Mouse (Mus musculus) intestine, embryonic 15.5 days (tissue): ENCODE data around the gene Guca2b. TPM values are rescaled to one million over a fixed set of nuclear protein-coding genes. Genes with fewer than 3 reads are reported as not detected.

ENCODE experiments used
- ATAC-seq: fragments of 200-750 bp; cut with Nextera tagmentation; 2 replicates; pipeline ENCODE4 v1.8.0; 2017; ENCODE audit warnings: moderate TSS enrichment, moderate library complexity
- H3K27ac ChIP-seq: fragments of 300-500 bp; sonication (generic); 2 replicates; pipeline ENCODE4 v1.5.1; 2015; ENCODE audit warnings: mild to moderate bottlenecking, inconsistent platforms
- H3K27me3 ChIP-seq: fragments of 300-500 bp; sonication (generic); replicated peaks from 2 replicates; pipeline ENCODE4 v1.6.1; 2015; ENCODE audit warnings: inconsistent platforms
- H3K36me3 ChIP-seq: fragments of 300-500 bp; sonication (generic); 2 replicates; pipeline ENCODE4 v1.6.1; 2015; ENCODE audit warnings: inconsistent platforms
- H3K4me1 ChIP-seq: fragments of 300-500 bp; sonication (generic); replicated peaks from 2 replicates; pipeline ENCODE4 v1.6.1; 2015; ENCODE audit warnings: inconsistent platforms
- H3K4me2 ChIP-seq: fragments of 300-500 bp; sonication (generic); replicated peaks from 2 replicates; pipeline ENCODE4 v1.6.1; 2015; ENCODE audit warnings: mild to moderate bottlenecking, inconsistent platforms
- H3K4me3 ChIP-seq: fragments of 300-500 bp; sonication (generic); replicated peaks from 2 replicates; pipeline ENCODE4 v1.5.1; 2015; ENCODE audit warnings: inconsistent platforms
- H3K9ac ChIP-seq: fragments of 300-500 bp; sonication (generic); 2 replicates; pipeline ENCODE4 v1.6.1; 2015; ENCODE audit warnings: inconsistent platforms
- H3K9me3 ChIP-seq: fragments of 300-500 bp; sonication (generic); 2 replicates; pipeline ENCODE4 v1.6.1; 2016; ENCODE audit warnings: inconsistent platforms
- WGBS: fragments of 180-500 bp; shearing (Covaris S2); methylation state at CpG from one replicate; pipeline ENCODE4 v1.1.7; 2015; 5-methylcytosine and 5-hydroxymethylcytosine counted together
- polyA plus RNA-seq: library from polyadenylated mRNA; unstranded; fragments of >200 nt; fragmentation: Nextera tagmentation; extraction: Ambion mirVana; gene quantifications from 2 replicates; pipeline ENCODE4 v1.2.1, GENCODE M21; 2015

Guca2b gene
- polyA plus RNA-seq, 1 experiment from 2014 or later, result 37.5 TPM

DNA sequence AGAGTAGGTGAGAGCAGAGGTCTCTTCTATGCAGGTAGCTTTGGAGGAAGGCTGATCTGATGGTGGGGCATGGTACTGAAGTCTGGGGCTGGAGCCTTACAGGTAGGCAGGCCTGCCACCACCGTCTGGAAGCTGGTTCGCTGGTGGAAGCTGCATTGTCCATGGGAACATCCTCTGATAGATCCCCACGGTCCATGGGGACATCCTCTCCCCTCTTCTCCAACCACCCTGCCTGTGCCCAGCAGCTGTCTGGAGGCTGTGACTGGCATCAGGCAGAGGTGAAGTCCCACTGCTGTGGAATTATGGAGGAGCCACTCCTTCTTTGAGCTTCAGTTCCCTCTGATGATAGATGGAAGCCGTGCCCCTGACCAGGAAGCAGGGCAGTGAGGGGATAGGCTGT lies 9.8 kb upstream of the Guca2b start:
- Histone ChIP-seq H3K4me1 (no peaks in the 10 kb centered on the region), H3K4me3 (no peak overlapping the region), H3K36me3 (no peaks in the 10 kb centered on the region), H3K27ac (no peak overlapping the region), H3K4me2 (no peak overlapping the region), H3K9me3 (no peaks in the 10 kb centered on the region), H3K9ac (no peak overlapping the region), H3K27me3 (0 out of 2 replicates have a peak, but pooled peaks cover 3% of the 10 kb centered on the region)
- no peak for ATAC-seq
- 68% methylated on average over 4 of the region's 4 CpGs for WGBS

DNA sequence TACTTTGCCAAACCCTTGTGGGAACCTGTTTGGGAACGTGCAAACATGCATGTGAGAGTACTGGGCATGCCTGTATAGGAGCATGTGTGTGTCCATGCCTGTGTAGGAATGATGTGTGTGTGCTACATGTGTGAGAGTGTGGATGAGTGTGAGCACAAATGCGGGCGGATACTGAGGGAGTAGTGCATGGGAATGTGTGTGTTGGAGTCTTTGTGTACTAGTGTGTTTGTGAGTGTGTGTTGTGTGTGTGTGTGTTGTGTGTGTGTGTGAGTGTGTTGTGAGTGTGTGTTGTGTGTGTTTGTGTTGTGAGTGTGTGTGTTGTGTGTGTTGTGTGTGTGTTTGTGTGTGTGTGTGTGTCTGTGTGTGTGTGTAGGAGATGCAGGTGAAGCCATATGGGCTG lies 9.4 kb upstream of the Guca2b start:
- no peak for ATAC-seq
- WGBS, result 88% methylated on average over 3 of the region's 3 CpGs
- H3K9ac ChIP-seq, result no peak overlapping the region
- no peaks in the 10 kb centered on the region for H3K36me3 ChIP-seq
- no peak overlapping the region for H3K4me2 ChIP-seq
- 0 out of 2 replicates have a peak, but pooled peaks cover 3% of the 10 kb centered on the region for H3K27me3 ChIP-seq
- no peak overlapping the region for H3K27ac ChIP-seq
- no peaks in the 10 kb centered on the region for H3K9me3 ChIP-seq
- no peak overlapping the region for H3K4me3 ChIP-seq
- H3K4me1 ChIP-seq, result no peaks in the 10 kb centered on the region

DNA sequence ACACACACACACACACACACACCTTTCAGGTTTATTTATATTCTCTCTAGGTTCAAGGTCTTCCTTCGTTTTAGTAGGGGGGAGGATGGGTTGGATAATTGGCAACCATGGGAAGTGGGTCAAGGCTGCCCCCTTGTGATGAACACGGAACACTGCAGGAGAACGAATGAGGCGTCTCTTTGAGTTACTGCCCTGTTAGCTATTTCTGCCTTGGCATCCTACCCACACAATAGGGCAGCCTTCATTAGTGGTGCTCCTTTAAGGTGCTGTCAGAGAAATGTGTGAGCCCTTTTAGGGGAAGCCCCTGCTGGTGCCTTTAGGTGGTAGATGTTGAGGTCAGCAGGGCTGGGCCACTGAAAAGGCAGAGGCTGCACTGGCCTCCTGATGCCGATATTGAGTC lies 8.7 kb upstream of the Guca2b start:
- no peak overlapping the region for H3K4me2 ChIP-seq
- no peaks in the 10 kb centered on the region for H3K36me3 ChIP-seq
- no peak overlapping the region for H3K27ac ChIP-seq
- H3K4me3 ChIP-seq, result no peak overlapping the region
- H3K9ac ChIP-seq, result no peak overlapping the region
- no peaks in the 10 kb centered on the region for H3K4me1 ChIP-seq
- H3K9me3 ChIP-seq, result no peaks in the 10 kb centered on the region
- H3K27me3 ChIP-seq, result 0 out of 2 replicates have a peak, but pooled peaks cover 3% of the 10 kb centered on the region
- WGBS, result 24% methylated on average over 5 of the region's 5 CpGs
- ATAC-seq, result peak; percentile 39

DNA sequence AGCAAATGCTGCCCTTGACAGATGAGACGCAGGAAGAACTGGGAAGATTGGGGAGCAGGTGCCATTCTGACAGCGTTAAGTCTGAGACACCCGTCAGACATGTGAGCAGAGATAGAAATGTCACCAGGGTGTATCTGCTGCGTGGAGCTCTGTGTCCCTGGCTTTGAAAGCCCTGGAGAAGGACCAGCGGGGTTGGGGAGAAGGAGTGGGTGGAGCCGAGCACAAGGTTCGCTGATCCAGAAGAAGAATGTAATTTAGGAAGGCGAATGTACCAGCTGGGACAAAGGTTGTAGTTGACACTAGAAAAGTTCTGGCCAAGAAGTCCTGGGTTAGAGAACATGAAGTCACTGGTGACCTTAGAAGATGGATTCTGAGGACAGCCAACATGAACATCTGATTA lies 7.4 kb upstream of the Guca2b start:
- H3K4me3 ChIP-seq, result no peak overlapping the region
- H3K27ac ChIP-seq, result no peak overlapping the region
- ATAC-seq, result no peak
- H3K4me2 ChIP-seq, result no peak overlapping the region
- H3K4me1 ChIP-seq, result no peaks in the 10 kb centered on the region
- no peak overlapping the region for H3K9ac ChIP-seq
- 0 out of 2 replicates have a peak, but pooled peaks cover 3% of the 10 kb centered on the region for H3K27me3 ChIP-seq
- no peaks in the 10 kb centered on the region for H3K9me3 ChIP-seq
- 55% methylated on average over 8 of the region's 8 CpGs for WGBS
- H3K36me3 ChIP-seq, result no peaks in the 10 kb centered on the region

DNA sequence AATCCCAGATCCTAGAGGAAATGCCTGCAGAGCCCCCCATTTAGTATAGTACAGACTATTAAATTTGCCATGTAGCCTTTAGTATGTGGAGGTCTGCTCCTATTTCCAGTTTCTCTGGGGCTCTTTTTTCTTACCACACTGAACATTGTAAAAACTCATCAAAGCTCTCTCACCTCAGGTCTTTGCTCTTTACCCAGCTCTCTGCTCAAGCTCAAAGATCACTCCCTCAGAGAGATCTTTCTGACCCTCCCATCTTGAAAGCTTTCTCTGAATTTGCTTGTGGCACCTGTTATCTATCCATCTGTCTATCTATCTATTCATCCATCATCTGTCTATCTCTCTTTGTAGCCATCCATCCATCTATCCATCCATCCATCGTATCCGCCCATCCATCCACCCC lies 6.4 kb upstream of the Guca2b start:
- Histone ChIP-seq H3K9ac (no peak overlapping the region), H3K9me3 (no peaks in the 10 kb centered on the region), H3K4me2 (no peak overlapping the region), H3K27me3 (0 out of 2 replicates have a peak, but pooled peaks cover 3% of the 10 kb centered on the region), H3K27ac (no peak overlapping the region), H3K4me1 (no peaks in the 10 kb centered on the region), H3K4me3 (no peak overlapping the region), H3K36me3 (no peaks in the 10 kb centered on the region)
- ATAC-seq, result no peak
- WGBS, result 93% methylated on average over 2 of the region's 2 CpGs

DNA sequence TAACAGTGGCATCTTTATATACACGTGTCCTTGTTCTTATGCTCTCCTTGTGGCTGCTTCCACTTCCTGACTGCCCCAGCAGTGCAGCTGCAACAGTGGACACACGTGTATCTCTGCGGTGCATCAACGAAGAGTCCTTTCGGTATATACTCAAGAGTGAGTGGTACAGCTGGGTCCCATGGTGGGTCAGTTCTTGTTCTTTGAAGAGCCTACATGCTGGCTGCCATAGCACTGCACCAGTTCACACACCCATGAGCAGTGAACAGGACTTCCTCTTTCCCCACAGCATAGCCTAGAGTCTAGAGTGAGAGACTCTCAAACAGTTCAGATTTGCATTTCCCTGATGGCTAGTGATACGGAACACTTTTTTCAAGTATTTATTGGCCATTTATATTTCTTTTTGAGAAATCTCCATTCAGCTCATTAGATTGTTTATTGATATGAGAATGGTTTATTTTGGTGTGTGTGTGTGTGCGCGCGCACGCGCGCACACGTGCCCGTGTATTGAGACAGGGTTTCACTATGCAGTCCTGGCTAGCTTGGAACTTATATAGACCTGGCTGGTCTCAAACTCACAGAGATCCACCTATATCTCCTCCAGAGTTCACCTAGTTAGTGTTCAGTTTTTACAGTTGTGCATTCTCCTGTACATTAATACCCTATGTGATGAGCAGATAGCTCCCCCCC lies 4.8 kb upstream of the Guca2b start:
- H3K9ac ChIP-seq, result no peak overlapping the region
- WGBS, result 92% methylated on average over 14 of the region's 14 CpGs
- no peaks in the 10 kb centered on the region for H3K36me3 ChIP-seq
- no peak overlapping the region for H3K27ac ChIP-seq
- H3K4me2 ChIP-seq, result no peak overlapping the region
- no peaks in the 10 kb centered on the region for H3K9me3 ChIP-seq
- H3K4me3 ChIP-seq, result no peak overlapping the region
- H3K27me3 ChIP-seq, result 0 out of 2 replicates have a peak, but pooled peaks cover 3% of the 10 kb centered on the region
- ATAC-seq, result no peak
- H3K4me1 ChIP-seq, result no peaks in the 10 kb centered on the region

DNA sequence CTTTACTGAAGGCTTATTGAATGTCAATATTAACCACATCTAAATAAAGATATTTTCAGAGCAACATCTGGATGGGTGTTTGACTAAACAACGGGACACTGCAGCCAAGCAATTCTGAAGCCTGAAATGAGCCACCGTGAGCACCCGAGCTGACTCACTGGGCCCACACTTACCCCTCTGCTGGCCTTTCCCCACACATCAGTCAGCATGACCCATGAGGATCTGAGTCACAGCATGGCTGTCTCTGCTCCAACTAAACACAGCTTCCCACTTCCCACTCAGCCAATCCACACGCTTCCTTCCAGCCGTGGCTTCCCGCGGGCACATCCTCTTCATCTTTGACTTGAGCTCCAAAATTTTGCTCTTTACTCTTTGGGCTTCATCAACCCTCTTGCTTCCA lies 4.2 kb upstream of the Guca2b start:
- no peak overlapping the region for H3K9ac ChIP-seq
- H3K4me1 ChIP-seq, result no peaks in the 10 kb centered on the region
- no peak overlapping the region for H3K4me2 ChIP-seq
- 79% methylated on average over 7 of the region's 7 CpGs for WGBS
- H3K9me3 ChIP-seq, result no peaks in the 10 kb centered on the region
- H3K36me3 ChIP-seq, result no peaks in the 10 kb centered on the region
- ATAC-seq, result no peak
- H3K27ac ChIP-seq, result no peak overlapping the region
- 0 out of 2 replicates have a peak, but pooled peaks cover 3% of the 10 kb centered on the region for H3K27me3 ChIP-seq
- no peak overlapping the region for H3K4me3 ChIP-seq

DNA sequence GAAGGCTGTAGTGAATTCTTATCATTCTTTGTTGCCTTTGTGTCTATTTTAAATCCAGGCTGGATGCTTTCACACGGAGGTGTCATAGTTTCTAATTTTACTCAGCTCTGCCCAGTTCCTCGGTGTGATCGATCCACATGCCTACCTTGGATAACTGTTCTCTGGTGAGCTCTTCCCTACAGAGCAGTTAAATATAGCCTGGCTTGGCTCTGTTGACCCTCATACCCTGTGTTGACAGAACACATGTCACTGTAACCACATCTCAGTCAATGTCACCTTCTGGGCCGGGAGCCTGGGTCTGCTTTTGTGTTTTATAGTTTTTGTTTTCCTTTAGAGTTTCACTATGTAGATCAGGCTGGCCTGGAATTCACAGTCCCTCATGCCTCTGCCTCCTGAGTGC lies 3.4 kb upstream of the Guca2b start:
- Histone ChIP-seq H3K27ac (no peak overlapping the region), H3K4me2 (no peak overlapping the region), H3K9me3 (no peaks in the 10 kb centered on the region), H3K27me3 (0 out of 2 replicates have a peak, but pooled peaks cover 3% of the 10 kb centered on the region), H3K4me1 (no peaks in the 10 kb centered on the region), H3K4me3 (no peak overlapping the region), H3K9ac (no peak overlapping the region), H3K36me3 (no peaks in the 10 kb centered on the region)
- ATAC-seq, result no peak
- WGBS, result 72% methylated on average over 4 of the region's 4 CpGs

DNA sequence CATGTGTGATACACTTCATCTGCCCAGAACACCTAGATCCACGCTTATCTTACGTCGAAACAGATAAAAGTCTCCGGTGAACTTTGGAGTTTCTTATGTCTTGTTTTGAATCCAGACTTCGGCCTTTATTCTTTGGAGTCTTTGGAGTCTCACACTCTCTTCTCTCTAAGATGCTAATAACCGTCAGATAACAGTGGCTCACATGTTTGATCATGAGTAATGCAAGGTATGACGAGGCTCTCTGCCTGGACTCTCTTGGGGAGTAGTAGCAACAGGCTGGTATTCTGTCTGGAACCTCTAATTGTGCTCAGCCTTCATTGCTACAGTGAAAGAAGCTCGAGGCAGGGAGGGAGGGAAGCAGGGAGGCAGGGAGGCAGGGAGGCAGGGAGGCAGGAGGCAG lies 1.3 kb upstream of the Guca2b start:
- no peak overlapping the region for H3K4me3 ChIP-seq
- H3K27ac ChIP-seq, result no peak overlapping the region
- no peaks in the 10 kb centered on the region for H3K4me1 ChIP-seq
- H3K9me3 ChIP-seq, result no peaks in the 10 kb centered on the region
- 0 out of 2 replicates have a peak, but pooled peaks have one; percentile 46 for ATAC-seq
- no peaks in the 10 kb centered on the region for H3K36me3 ChIP-seq
- no peak overlapping the region for H3K4me2 ChIP-seq
- no peak overlapping the region for H3K9ac ChIP-seq
- H3K27me3 ChIP-seq, result no peaks in the 10 kb centered on the region
- WGBS, result 77% methylated on average over 8 of the region's 8 CpGs

DNA sequence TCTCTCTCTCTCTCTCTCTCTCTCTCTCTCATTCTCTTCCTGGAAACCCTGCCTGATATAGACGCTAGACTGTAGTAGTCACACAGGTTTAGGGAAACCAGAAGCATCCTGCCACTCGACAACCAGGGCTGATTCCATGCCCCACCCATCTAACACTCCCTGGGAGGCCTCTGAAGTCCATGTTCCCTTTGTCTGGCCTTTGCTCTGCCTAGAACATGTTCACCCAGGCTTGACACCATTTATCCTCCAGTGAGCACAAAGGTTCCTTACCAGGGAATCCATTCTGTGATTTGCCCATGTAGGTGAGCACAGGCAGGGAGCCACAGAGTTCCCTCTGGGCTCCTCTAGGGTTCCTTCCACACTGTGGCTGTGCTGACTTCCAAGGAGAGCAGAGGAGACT lies 508 bp downstream of the Guca2b start:
- Histone ChIP-seq H3K4me2 (no peak overlapping the region), H3K27ac (no peak overlapping the region), H3K4me3 (no peak overlapping the region), H3K36me3 (no peaks in the 10 kb centered on the region), H3K9me3 (no peaks in the 10 kb centered on the region), H3K9ac (no peak overlapping the region), H3K4me1 (no peaks in the 10 kb centered on the region), H3K27me3 (no peaks in the 10 kb centered on the region)
- 51% methylated on average over 2 of the region's 2 CpGs for WGBS
- peak; percentile 74 for ATAC-seq

DNA sequence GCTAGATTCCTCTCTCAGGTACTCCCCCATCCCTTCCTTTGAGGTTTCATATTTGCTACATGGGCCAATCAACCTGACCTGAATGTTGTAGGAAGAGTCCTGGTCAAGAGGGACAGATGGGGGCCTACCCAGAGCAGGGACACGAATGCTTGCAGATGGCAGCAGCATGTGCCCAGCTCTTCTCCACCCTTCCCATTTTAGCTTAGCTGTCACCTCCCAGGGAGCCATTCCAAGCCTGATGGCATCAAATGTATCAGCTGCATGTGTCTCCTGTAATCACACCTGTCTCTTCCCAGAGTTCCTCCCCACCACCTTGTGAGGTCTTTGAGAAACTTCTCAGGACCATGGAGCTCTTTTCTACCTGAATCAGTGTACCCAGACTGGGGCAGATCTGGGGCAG lies 1.7 kb downstream of the Guca2b start:
- Histone ChIP-seq H3K27ac (no peak overlapping the region), H3K9ac (no peak overlapping the region), H3K36me3 (no peaks in the 10 kb centered on the region), H3K4me1 (no peaks in the 10 kb centered on the region), H3K9me3 (no peaks in the 10 kb centered on the region), H3K27me3 (no peaks in the 10 kb centered on the region), H3K4me2 (no peak overlapping the region), H3K4me3 (no peak overlapping the region)
- no peak for ATAC-seq
- 85% methylated on average over 1 of the region's 1 CpGs for WGBS

DNA sequence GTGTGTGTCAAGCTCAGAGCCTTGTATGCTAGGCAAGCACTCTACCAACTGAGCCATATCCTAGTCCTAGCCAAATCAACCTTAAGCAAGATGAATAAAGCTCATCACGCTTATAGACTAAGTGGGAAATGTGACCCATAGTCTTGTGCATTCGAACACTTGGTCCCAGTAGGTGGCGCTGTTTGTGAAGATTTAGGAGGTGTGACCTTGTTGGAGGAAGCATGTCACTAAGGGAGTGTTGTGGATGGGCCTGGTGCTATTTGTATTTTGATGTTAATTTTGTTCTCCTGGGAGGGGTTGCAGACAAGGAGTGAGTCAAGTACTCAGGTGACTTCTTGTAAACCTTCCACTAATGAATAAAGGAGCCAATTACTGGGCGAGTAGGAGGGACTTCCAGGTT lies 16.1 kb downstream of the Guca2b start:
- ATAC-seq, result no peak
- H3K9ac ChIP-seq, result no peak overlapping the region
- no peaks in the 10 kb centered on the region for H3K36me3 ChIP-seq
- WGBS, result 87% methylated on average over 4 of the region's 4 CpGs
- H3K9me3 ChIP-seq, result no peaks in the 10 kb centered on the region
- no peak overlapping the region for H3K27ac ChIP-seq
- H3K4me1 ChIP-seq, result no peaks in the 10 kb centered on the region
- no peak overlapping the region for H3K4me2 ChIP-seq
- H3K4me3 ChIP-seq, result no peak overlapping the region
- no peaks in the 10 kb centered on the region for H3K27me3 ChIP-seq

DNA sequence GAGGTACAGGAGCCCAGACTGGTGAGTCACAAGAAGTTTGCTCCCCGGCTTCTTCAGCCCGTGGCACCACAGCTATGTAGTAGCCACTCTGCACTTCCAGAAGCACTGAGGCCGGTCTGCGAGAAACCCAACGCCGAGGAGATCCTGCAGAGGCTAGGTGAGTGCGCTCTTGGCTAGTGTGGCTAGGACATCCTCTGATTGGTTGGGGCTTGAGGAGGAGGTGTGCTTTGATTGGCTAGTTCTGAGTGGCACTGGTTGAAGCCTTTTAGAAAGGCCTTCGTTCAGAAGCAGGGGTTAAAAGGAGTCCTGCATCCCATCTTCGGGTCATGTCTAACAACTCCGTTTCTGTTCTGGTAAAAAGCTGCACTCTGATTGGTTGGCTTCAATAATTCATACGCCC lies 20.1 kb downstream of the Guca2b start:
- WGBS, result 57% methylated on average over 11 of the region's 11 CpGs

More for the DNA sequence above, 20.1 kb downstream of the Guca2b start:
- Histone ChIP-seq H3K27ac (no peak overlapping the region), H3K4me2 (no peak overlapping the region), H3K9me3 (no peaks in the 10 kb centered on the region), H3K27me3 (no peaks in the 10 kb centered on the region), H3K4me1 (no peaks in the 10 kb centered on the region), H3K36me3 (no peaks in the 10 kb centered on the region), H3K9ac (no peak overlapping the region), H3K4me3 (no peak overlapping the region)
- ATAC-seq, result no peak
